Mouse (Mus musculus) heart, embryonic 11.5 days (tissue): Measurements from ENCODE around the gene Foxd4. TPM values are rescaled to one million over a fixed set of nuclear protein-coding genes. Genes with fewer than 3 reads are reported as not detected.
"Not testable (repeated sequence)": the region's sequence is repeated elsewhere in the genome, so short reads cannot be mapped to it uniquely, and the experiment has no call there.

Source experiments
- ATAC-seq: fragments of 200-750 bp; cut with Nextera tagmentation; replicated peaks from 2 replicates; pipeline ENCODE4 v1.8.0; 2017; ENCODE audit warnings: moderate library complexity; ENCODE audit not compliant: insufficient number of reproducible peaks, low FRiP score, low TSS enrichment
- H3K27ac ChIP-seq: fragments of 300-500 bp; sonication (generic); 2 replicates; pipeline ENCODE4 v1.5.1; 2014; ENCODE audit warnings: mild to moderate bottlenecking, low read depth, low read length
- H3K27me3 ChIP-seq: fragments of 300-500 bp; sonication (generic); 2 replicates; pipeline ENCODE4 v1.6.1; 2014; ENCODE audit warnings: mild to moderate bottlenecking, low read length, mixed read lengths; ENCODE audit not compliant: control insufficient read depth, insufficient read depth
- H3K36me3 ChIP-seq: fragments of 300-500 bp; sonication (generic); 2 replicates; pipeline ENCODE4 v1.6.1; 2014; ENCODE audit warnings: mild to moderate bottlenecking, low read length, moderate library complexity, mixed read lengths; ENCODE audit not compliant: control insufficient read depth, insufficient read depth
- H3K4me1 ChIP-seq: fragments of 300-500 bp; sonication (generic); 2 replicates; pipeline ENCODE4 v1.6.1; 2014; ENCODE audit warnings: low read length; ENCODE audit not compliant: control insufficient read depth, insufficient read depth
- H3K4me2 ChIP-seq: fragments of 300-500 bp; sonication (generic); 2 replicates; pipeline ENCODE4 v1.6.1; 2014; ENCODE audit warnings: mild to moderate bottlenecking, moderate library complexity
- H3K4me3 ChIP-seq: fragments of 300-500 bp; sonication (generic); 2 replicates; pipeline ENCODE4 v1.5.1; 2014; ENCODE audit warnings: low read depth, low read length
- H3K9ac ChIP-seq: fragments of 300-500 bp; sonication (generic); 2 replicates; pipeline ENCODE4 v1.6.1; 2014; ENCODE audit warnings: mild to moderate bottlenecking, low read depth, low read length, moderate library complexity
- H3K9me3 ChIP-seq: fragments of 300-500 bp; sonication (generic); replicated peaks from 2 replicates; pipeline ENCODE4 v1.6.1; 2016; ENCODE audit warnings: low read length; ENCODE audit not compliant: control insufficient read depth
- WGBS: fragments of 180-500 bp; shearing (Covaris S2); extraction: QIAGEN DNeasy Blood & Tissue Kit; methylation state at CpG from one replicate; pipeline ENCODE4 v1.1.7; 2014; ENCODE audit not compliant: insufficient replicate concordance; 5-methylcytosine and 5-hydroxymethylcytosine counted together
- polyA plus RNA-seq: library from polyadenylated mRNA; unstranded; fragments of >200 nt; fragmentation: Nextera tagmentation; extraction: Ambion mirVana; gene quantifications from 2 replicates; pipeline ENCODE4 v1.2.1, GENCODE M21; 2014

Gene Foxd4
- polyA plus RNA-seq, 1 experiment from 2014 or later = not detected

GRCm38 (mm10) chr19:24886888-24887287 lies 14.1 kb downstream of the Foxd4 start:
- Histone ChIP-seq H3K9me3 (no peaks in the 10 kb centered on the region), H3K4me3 (no peak overlapping the region), H3K27ac (no peak overlapping the region), H3K27me3 (peaks cover 12% of the 10 kb centered on the region), H3K4me1 (peaks cover 6% of the 10 kb centered on the region; the same call in 1 of the 2 replicates), H3K9ac (no peak overlapping the region), H3K4me2 (no peak overlapping the region), H3K36me3 (no peaks in the 10 kb centered on the region)
- ATAC-seq = no peak
- 72% methylated on average over 3 of the region's 3 CpGs for WGBS

GRCm38 (mm10) chr19:24885504-24885903 lies 15.5 kb downstream of the Foxd4 start:
- Histone ChIP-seq H3K9me3 (no peaks in the 10 kb centered on the region), H3K27ac (no peak overlapping the region), H3K27me3 (peaks cover 12% of the 10 kb centered on the region), H3K36me3 (no peaks in the 10 kb centered on the region), H3K4me1 (peaks cover 6% of the 10 kb centered on the region; the same call in 1 of the 2 replicates), H3K9ac (no peak overlapping the region), H3K4me2 (peak overlapping the region; percentile 35; the same call in 1 of the 2 replicates), H3K4me3 (no peak overlapping the region)
- ATAC-seq = no peak
- WGBS = 10% methylated on average over 5 of the region's 5 CpGs

- Histone ChIP-seq H3K4me1 (peaks cover 6% of the 10 kb centered on the region; the same call in 1 of the 2 replicates), H3K9me3 (no peaks in the 10 kb centered on the region)
- WGBS = 61% methylated on average over 4 of the region's 4 CpGs
Observed at GRCm38 (mm10) chr19:24881237-24881636, 19.8 kb downstream of the Foxd4 start.

GRCm38 (mm10) chr19:24875129-24875870 lies 25.7 kb downstream of the Foxd4 start, which contains the start of gene Gm10053:
TSS of gene Gm10053 (plus strand) at chr19:24875686.
- H3K4me3 ChIP-seq, H3K27ac ChIP-seq, H3K9ac ChIP-seq, H3K36me3 ChIP-seq, H3K4me2 ChIP-seq, H3K27me3 ChIP-seq, H3K4me1 ChIP-seq, H3K9me3 ChIP-seq, ATAC-seq: not testable (repeated sequence)
- WGBS = 65% methylated on average over 23 of the region's 26 CpGs

More at GRCm38 (mm10) chr19:24881237-24881636, 19.8 kb downstream of the Foxd4 start:
- Histone ChIP-seq H3K27ac (no peak overlapping the region), H3K9ac (no peak overlapping the region), H3K4me2 (no peak overlapping the region), H3K4me3 (no peak overlapping the region), H3K36me3 (no peaks in the 10 kb centered on the region), H3K27me3 (0 out of 2 replicates have a peak, but pooled peaks cover 3% of the 10 kb centered on the region)
- ATAC-seq = no peak

GRCm38 (mm10) chr19:24873873-24874272 lies 27.1 kb downstream of the Foxd4 start:
- H3K4me3 ChIP-seq = no peak overlapping the region

GRCm38 (mm10) chr19:24871037-24871635 lies 29.9 kb downstream of the Foxd4 start:
- Histone ChIP-seq H3K4me2 (peak overlapping the region; percentile 53), H3K36me3 (no peaks in the 10 kb centered on the region), H3K4me3 (peak overlapping the region; percentile 22), H3K9me3 (no peaks in the 10 kb centered on the region), H3K4me1 (peaks cover 3% of the 10 kb centered on the region; the same call in 1 of the 2 replicates), H3K9ac (no peak overlapping the region), H3K27ac (no peak overlapping the region), H3K27me3 (0 out of 2 replicates have a peak, but pooled peaks cover 2% of the 10 kb centered on the region)
- WGBS = 19% methylated on average over 18 of the region's 18 CpGs
- no peak for ATAC-seq

More at GRCm38 (mm10) chr19:24873873-24874272, 27.1 kb downstream of the Foxd4 start:
- Histone ChIP-seq H3K27ac (no peak overlapping the region), H3K9ac (no peak overlapping the region), H3K4me2 (no peak overlapping the region), H3K4me1 (peaks cover 3% of the 10 kb centered on the region; the same call in 1 of the 2 replicates), H3K27me3 (0 out of 2 replicates have a peak, but pooled peaks cover 2% of the 10 kb centered on the region), H3K9me3 (no peaks in the 10 kb centered on the region), H3K36me3 (no peaks in the 10 kb centered on the region)
- ATAC-seq = no peak
- 44% methylated on average over 2 of the region's 2 CpGs for WGBS

- ATAC-seq = no peak
- 76% methylated on average over 9 of the region's 9 CpGs for WGBS
- H3K4me1 ChIP-seq = peaks cover 2% of the 10 kb centered on the region; the same call in 1 of the 2 replicates
- H3K4me3 ChIP-seq = no peak overlapping the region
- no peak overlapping the region for H3K27ac ChIP-seq
- H3K9ac ChIP-seq = no peak overlapping the region
- no peaks in the 10 kb centered on the region for H3K36me3 ChIP-seq
- no peaks in the 10 kb centered on the region for H3K27me3 ChIP-seq
- no peak overlapping the region for H3K4me2 ChIP-seq
- no peaks in the 10 kb centered on the region for H3K9me3 ChIP-seq
Observed at GRCm38 (mm10) chr19:24865436-24865835, 35.6 kb downstream of the Foxd4 start.

GRCm38 (mm10) chr19:24861612-24862451 lies 39.2 kb downstream of the Foxd4 start, which contains the start of gene Pgm5:
TSS of gene Pgm5 (minus strand) at chr19:24861855.
- H3K36me3 ChIP-seq = no peaks in the 10 kb centered on the region
- peak within 1 kb of the TSS; percentile 85 for H3K9ac ChIP-seq
- H3K4me1 ChIP-seq = peaks cover 5% of the 10 kb centered on the region; the same call in 1 of the 2 replicates
- ATAC-seq = peak; percentile 80
- H3K4me3 ChIP-seq = peak within 1 kb of the TSS; percentile 62
- H3K4me2 ChIP-seq = peak within 1 kb of the TSS; percentile 63
- H3K27ac ChIP-seq = peak within 1 kb of the TSS; percentile 95
- 1% methylated on average over 37 of the region's 39 CpGs for WGBS
- no peaks in the 10 kb centered on the region for H3K9me3 ChIP-seq
- no peaks in the 10 kb centered on the region for H3K27me3 ChIP-seq
